Mouse (Mus musculus) thymus, adult 2 months (tissue): Measurements from ENCODE around the gene Lima1. TPM values are rescaled to one million over a fixed set of nuclear protein-coding genes. Genes with fewer than 3 reads are reported as not detected.
"Not testable (repeated sequence)": the region's sequence is repeated elsewhere in the genome, so short reads cannot be mapped to it uniquely, and the experiment has no call there.

ENCODE experiments used
- DNase-seq: peaks from one replicate; pipeline ENCODE4 v3.0.0; 2021
- H3K27ac ChIP-seq: fragments of 200-500 bp; 2 replicates; pipeline ENCODE4 v1.5.1; 2012; ENCODE audit warnings: low read length, control low read depth; ENCODE audit not compliant: control insufficient read depth, insufficient read depth
- H3K27me3 ChIP-seq: fragments of 200-500 bp; 2 replicates; pipeline ENCODE4 v1.6.1; 2012; ENCODE audit warnings: mild to moderate bottlenecking, low read length, moderate library complexity, mixed read lengths; ENCODE audit not compliant: control insufficient read depth, insufficient read depth
- H3K36me3 ChIP-seq: fragments of 200-500 bp; 2 replicates; pipeline ENCODE4 v1.6.1; 2012; ENCODE audit warnings: mild to moderate bottlenecking, low read length, moderate library complexity; ENCODE audit not compliant: control insufficient read depth, insufficient read depth
- H3K4me1 ChIP-seq: fragments of 200-500 bp; replicated peaks from 2 replicates; pipeline ENCODE4 v1.6.1; 2012; ENCODE audit warnings: low read length; ENCODE audit not compliant: control insufficient read depth, insufficient read depth
- H3K4me3 ChIP-seq: fragments of 200-500 bp; 2 replicates; pipeline ENCODE4 v1.5.1; 2012; ENCODE audit warnings: mild to moderate bottlenecking, low read length, control low read depth, moderate library complexity; ENCODE audit not compliant: control insufficient read depth, insufficient read depth
- CTCF ChIP-seq: fragments of 200-500 bp; IDR thresholded peaks from 2 replicates; pipeline ENCODE4 v1.5.1; 2012; ENCODE audit warnings: mild to moderate bottlenecking, control low read depth, low read length, moderate library complexity, borderline replicate concordance; ENCODE audit not compliant: control insufficient read depth, poor library complexity, insufficient read depth; ENCODE audit errors: extremely low read depth
- POLR2A ChIP-seq: fragments of 200-500 bp; IDR thresholded peaks from 2 replicates; pipeline ENCODE4 v1.6.1; 2012; ENCODE audit warnings: mild to moderate bottlenecking, low read length, control low read depth, moderate library complexity; ENCODE audit not compliant: control insufficient read depth, poor library complexity, insufficient read depth; ENCODE audit errors: extremely low read depth
- WGBS: fragments of 180-500 bp; shearing (Covaris S2); methylation state at CpG from one replicate; pipeline ENCODE4 v1.1.7; 2018; 5-methylcytosine and 5-hydroxymethylcytosine counted together
- polyA plus RNA-seq: library from polyadenylated mRNA; depleted of rRNA; stranded (reverse); fragments of >200 nt; gene quantifications from 2 replicates; pipeline ENCODE4 v1.2.3, GENCODE M21; 2012

Lima1 gene
- polyA plus RNA-seq, 1 experiment = 12.3 TPM

DNA sequence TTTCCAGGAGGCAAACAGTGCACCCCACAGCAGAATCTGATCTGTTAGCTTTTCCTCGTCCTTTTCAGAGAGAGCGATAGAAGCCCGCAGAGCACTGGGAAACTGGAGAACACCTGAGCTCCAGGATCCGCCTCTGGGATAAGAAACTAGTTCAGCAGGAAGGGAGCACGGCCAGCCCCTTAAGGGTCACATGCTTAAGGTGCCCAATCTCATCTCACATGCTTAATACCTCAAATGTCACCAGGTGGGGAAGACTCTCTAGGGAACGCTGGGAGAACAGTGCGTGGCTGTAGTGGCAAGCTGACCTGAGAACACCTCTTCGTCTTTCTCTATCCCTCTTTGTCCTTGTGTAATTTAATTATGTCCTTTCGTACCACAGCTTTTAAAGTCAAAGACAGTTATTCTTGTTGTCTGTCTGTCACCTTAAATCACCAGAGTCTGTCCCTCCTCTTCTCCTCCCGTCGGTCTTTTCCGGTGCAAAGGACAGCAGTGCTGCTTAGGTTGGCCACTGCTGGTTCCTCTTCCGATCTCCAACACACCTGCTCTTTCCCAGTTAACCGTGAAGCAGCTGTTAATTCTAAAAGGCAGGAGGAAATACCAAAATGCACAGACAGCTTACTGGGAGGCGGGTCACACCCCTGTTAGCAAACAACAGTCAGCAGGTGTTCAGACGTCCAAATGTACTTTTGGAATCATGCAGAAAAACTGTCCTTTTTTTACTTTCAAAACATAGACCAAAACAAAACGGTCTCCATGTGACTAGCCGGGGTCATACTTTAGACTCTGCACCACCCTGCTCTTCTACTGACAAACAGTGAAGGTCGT, 15.4 kb upstream of the Lima1 start:
- Histone ChIP-seq H3K4me3 (no peak overlapping the region), H3K36me3 (no peaks in the 10 kb centered on the region), H3K4me1 (peaks cover 8% of the 10 kb centered on the region), H3K27ac (peak overlapping the region; percentile 25), H3K27me3 (no peaks in the 10 kb centered on the region)
- DNase-seq = peak; percentile 4
- 29% methylated on average over 19 of the region's 19 CpGs for WGBS
- no peak for TF ChIP-seq POLR2A

DNA sequence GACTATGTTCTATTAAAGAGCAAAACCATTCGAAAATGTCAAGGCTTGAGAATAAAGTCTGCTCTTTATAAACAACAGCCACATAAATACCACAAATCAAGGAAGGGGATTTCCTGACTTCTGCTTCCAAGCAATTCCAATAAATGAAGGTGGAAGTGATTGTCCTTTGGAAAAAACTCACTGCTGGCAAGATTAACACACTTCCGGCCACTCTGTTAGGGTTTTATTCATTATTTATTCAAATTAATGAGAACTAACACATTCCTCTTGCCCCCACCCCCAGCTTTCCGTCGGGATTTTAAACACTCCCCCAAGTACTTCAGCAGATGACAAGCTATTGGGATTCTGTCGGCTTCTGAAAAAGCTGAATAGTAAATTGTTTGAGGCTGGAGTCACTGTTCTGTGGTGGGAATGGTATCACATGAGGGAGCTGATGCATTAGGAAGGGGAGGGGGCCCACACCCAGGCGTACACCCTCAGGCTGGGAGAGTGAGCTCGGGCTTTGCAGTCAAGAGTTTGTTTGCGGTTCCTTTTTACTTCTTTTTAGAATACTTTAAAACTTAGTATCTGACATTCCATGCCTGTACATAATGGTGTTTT, 14.1 kb upstream of the Lima1 start:
- no peak overlapping the region for H3K4me3 ChIP-seq
- H3K36me3 ChIP-seq = no peaks in the 10 kb centered on the region
- peaks cover 8% of the 10 kb centered on the region for H3K4me1 ChIP-seq
- H3K27ac ChIP-seq = no peak overlapping the region
- H3K27me3 ChIP-seq = no peaks in the 10 kb centered on the region
- 77% methylated on average over 8 of the region's 8 CpGs for WGBS
- no peak for DNase-seq
- TF ChIP-seq POLR2A = no peak
- TF ChIP-seq CTCF = no peak

DNA sequence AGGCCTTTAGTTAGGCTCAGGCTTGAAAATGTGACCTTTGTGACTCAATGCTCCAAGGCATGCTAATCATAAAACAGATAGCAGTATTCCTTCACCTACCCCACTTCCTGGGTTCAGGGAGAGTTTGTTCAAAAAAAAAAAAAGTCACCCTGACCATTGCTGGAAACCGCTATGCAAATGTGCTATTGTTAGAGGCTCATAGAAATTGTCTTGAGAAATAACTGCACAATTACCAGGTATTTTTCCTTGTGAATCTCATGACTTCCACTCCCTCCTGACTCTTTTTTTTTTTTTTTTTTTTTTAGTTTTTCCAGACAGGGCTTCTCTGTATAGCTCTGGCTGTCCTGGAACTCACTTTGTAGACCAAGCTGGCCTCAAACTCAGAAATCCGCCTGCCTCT, 11.9 kb upstream of the Lima1 start:
- DNase-seq, H3K4me3 ChIP-seq, H3K27ac ChIP-seq, H3K36me3 ChIP-seq, H3K27me3 ChIP-seq, H3K4me1 ChIP-seq: not testable (repeated sequence)
- WGBS = 95% methylated on average over 2 of the region's 2 CpGs

DNA sequence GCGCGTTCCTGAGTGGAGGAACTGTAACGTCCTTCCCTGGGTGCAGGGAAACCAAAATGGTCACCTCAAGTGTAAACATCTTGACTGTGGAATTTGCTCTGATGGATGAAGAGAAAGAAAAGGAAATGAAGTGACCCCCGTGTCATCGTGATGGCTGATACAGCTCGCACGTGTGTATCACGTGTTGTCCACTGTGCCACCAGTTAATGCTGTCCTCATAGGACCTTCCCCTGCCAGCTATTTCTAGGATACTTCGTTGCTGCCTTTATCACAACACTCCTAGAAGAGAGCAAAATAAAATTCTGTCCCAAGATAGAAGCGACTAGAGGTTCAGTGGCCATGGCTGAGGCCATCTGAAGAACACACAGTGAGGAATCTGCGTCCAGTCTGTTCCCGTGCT, 8.8 kb upstream of the Lima1 start:
- Histone ChIP-seq H3K36me3 (no peaks in the 10 kb centered on the region), H3K4me3 (no peak overlapping the region), H3K27ac (no peak overlapping the region), H3K4me1 (no peaks in the 10 kb centered on the region), H3K27me3 (no peaks in the 10 kb centered on the region)
- no peak for TF ChIP-seq POLR2A
- TF ChIP-seq CTCF = no peak
- WGBS = 91% methylated on average over 12 of the region's 12 CpGs
- no peak for DNase-seq

DNA sequence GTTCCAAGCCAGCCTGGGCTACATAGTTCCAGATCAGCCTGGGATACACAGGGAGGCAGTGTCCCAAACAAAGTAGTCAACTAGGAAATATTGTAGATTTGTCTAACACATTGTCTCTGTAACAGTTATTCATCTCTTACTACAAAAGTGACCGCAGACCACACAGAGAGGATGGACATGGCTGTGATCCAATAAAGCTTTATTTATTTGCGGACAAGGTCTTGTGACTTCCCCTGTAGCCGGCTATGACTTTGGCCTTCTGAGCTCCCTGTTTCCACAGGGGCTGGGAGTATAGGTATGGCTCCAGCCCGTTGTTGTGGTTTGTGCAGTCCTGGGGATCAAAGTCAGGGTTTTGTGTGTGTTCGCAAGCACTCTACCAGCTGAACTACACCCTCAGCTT, 3.3 kb upstream of the Lima1 start:
- H3K27me3 ChIP-seq = no peaks in the 10 kb centered on the region; the same call in 1 of the 2 replicates
- no peak overlapping the region for H3K27ac ChIP-seq
- TF ChIP-seq CTCF (no peak), POLR2A (no peak)
- WGBS = 87% methylated on average over 5 of the region's 5 CpGs
- no peaks in the 10 kb centered on the region for H3K36me3 ChIP-seq
- no peak overlapping the region for H3K4me3 ChIP-seq
- H3K4me1 ChIP-seq = peaks cover 7% of the 10 kb centered on the region
- no peak for DNase-seq

DNA sequence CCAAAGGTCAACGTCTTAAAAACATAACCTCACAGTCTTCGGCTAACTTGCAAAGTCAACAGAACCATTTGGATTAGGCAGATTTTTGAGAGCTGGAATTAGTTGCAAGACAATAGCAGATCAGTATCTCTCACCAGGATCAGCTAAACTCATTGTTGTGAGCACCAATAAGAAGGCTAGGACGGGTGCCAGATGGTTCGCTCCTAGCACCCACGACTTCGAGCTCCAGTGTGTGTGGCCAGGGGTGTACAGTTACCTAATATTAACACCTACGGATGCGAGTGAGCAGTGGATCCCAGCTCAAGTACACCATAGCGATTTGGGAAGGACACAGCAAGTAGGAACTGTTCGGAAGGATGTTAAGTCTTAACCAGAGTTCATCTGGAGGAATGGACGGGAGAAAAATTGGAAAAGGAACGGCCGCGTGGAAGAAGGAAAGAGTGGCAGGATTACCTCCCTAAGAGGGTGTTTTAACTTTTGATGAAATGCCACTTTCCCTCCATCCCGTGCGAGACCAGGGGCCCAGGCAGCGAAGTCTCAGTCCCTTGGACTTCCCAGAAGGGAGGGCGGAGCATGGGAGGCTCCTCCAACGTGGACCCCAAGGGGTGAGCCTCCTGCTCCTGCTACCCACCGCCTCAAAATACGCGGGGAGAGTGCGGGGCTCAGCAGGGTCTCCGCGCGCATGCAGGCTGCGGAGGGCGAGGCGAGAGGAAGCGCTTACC, 483 bp downstream of the Lima1 start:
- peak overlapping the region; percentile 49 for H3K4me3 ChIP-seq
- 6% methylated on average over 30 of the region's 30 CpGs for WGBS
- no peak overlapping the region for H3K27ac ChIP-seq
- no peaks in the 10 kb centered on the region; the same call in 1 of the 2 replicates for H3K27me3 ChIP-seq
- DNase-seq = no peak
- H3K4me1 ChIP-seq = peaks cover 7% of the 10 kb centered on the region
- H3K36me3 ChIP-seq = no peaks in the 10 kb centered on the region
- TF ChIP-seq POLR2A (no peak), CTCF (no peak)
